Mouse (Mus musculus) liver, adult 2 months (tissue): Measurements from ENCODE around the gene Rasa2. TPM values are rescaled to one million over a fixed set of nuclear protein-coding genes. Genes with fewer than 3 reads are reported as not detected.

ENCODE experiments used
- DNase-seq: peaks from one replicate; pipeline ENCODE4 v3.0.0-alpha.2; 2011; ENCODE audit warnings: low read depth, low spot score; ENCODE audit errors: extremely low read depth
- H3K27ac ChIP-seq: fragments of 200-500 bp; replicated peaks from 2 replicates; pipeline ENCODE4 v1.5.1; 2012; ENCODE audit warnings: low read depth, mild to moderate bottlenecking, control low read depth, inconsistent platforms, low read length; ENCODE audit not compliant: insufficient read depth
- H3K27me3 ChIP-seq: fragments of 200-500 bp; 2 replicates; pipeline ENCODE4 v1.6.1; 2012; ENCODE audit warnings: mild to moderate bottlenecking, moderate library complexity, low read length, inconsistent platforms; ENCODE audit not compliant: control insufficient read depth, insufficient read depth
- H3K36me3 ChIP-seq: fragments of 200-500 bp; 2 replicates; pipeline ENCODE4 v1.6.1; 2012; ENCODE audit warnings: low read length, inconsistent platforms; ENCODE audit not compliant: control insufficient read depth, insufficient read depth
- H3K4me1 ChIP-seq: fragments of 200-500 bp; 2 replicates; pipeline ENCODE4 v1.6.1; 2011; ENCODE audit warnings: low read length; ENCODE audit not compliant: control insufficient read depth, insufficient read depth
- H3K4me3 ChIP-seq: fragments of 200-500 bp; 2 replicates; pipeline ENCODE4 v1.5.1; 2011; ENCODE audit warnings: low read depth, mild to moderate bottlenecking, control low read depth, low read length, moderate library complexity; ENCODE audit not compliant: insufficient read depth
- H3K79me2 ChIP-seq: fragments of 200-500 bp; 2 replicates; pipeline ENCODE4 v1.6.1; 2012; ENCODE audit warnings: inconsistent platforms, mild to moderate bottlenecking, low read length, moderate library complexity; ENCODE audit not compliant: control insufficient read depth, insufficient read depth
- H3K9ac ChIP-seq: fragments of 200-500 bp; 2 replicates; pipeline ENCODE4 v1.6.1; 2012; ENCODE audit warnings: low read depth, mild to moderate bottlenecking, control low read depth, inconsistent platforms, low read length
- CTCF ChIP-seq: fragments of 200-500 bp; IDR thresholded peaks from 2 replicates; pipeline ENCODE4 v1.5.1; 2011; ENCODE audit warnings: low read depth, low read length, control low read depth
- POLR2A ChIP-seq: fragments of 200-500 bp; IDR thresholded peaks from 2 replicates; pipeline ENCODE4 v1.6.1; 2011; ENCODE audit warnings: low read length, control low read depth; ENCODE audit not compliant: insufficient read depth; ENCODE audit errors: extremely low read depth
- WGBS: fragments of 180-500 bp; shearing (Covaris S2); methylation state at CpG from one replicate; pipeline ENCODE4 v1.1.7; 2018; 5-methylcytosine and 5-hydroxymethylcytosine counted together
- polyA plus RNA-seq: library from polyadenylated mRNA; depleted of rRNA; stranded (reverse); fragments of >200 nt; gene quantifications from 2 replicates; pipeline ENCODE4 v1.2.3, GENCODE M21; 2012
- total RNA-seq: library from RNA; depleted of rRNA; stranded (reverse); fragments of >200 nt; gene quantifications from 2 replicates; pipeline ENCODE4 v1.2.3, GENCODE M21; 2014

Rasa2 gene
- total and polyA plus RNA-seq, 2 experiments, result 0.38 to 1.7 TPM

DNA sequence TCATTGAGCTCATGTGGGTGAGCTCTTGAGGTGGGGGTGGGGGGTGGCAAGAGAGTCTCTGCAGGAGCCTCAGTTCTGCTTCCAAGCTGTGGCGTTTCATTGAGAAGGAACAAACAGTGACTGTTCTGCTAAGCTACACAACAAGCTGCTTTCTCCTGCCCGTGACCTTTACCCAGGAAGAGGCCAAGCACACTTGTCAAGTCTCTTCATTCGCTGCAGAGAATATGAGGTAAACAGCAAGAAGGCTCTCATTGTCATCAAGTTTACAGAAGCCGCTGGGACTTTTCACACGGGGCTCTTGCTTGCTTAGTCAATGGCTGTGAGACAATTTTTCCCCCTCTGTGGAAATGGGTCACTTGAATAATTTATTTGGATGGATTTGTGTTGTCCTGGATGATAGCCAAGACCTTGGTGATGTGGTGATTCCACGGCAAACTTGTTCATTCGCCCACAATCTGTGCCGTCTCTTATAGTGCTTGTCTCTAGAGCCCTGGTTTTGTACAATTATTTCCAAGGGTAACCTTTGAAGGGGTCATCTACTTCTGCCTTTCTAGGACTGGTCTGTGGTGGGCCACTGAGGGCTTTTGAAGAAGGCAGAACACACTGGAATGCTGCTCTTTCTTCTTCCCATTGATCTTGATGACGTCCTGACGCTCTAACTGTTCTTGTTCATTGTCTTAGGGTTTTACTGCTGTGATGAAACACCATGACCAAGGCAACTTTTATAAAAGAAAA lies 29.3 kb upstream of the Rasa2 start:
- H3K27ac ChIP-seq, result no peak overlapping the region
- 81% methylated on average over 10 of the region's 10 CpGs for WGBS
- TF ChIP-seq CTCF (no peak), POLR2A (no peak)

DNA sequence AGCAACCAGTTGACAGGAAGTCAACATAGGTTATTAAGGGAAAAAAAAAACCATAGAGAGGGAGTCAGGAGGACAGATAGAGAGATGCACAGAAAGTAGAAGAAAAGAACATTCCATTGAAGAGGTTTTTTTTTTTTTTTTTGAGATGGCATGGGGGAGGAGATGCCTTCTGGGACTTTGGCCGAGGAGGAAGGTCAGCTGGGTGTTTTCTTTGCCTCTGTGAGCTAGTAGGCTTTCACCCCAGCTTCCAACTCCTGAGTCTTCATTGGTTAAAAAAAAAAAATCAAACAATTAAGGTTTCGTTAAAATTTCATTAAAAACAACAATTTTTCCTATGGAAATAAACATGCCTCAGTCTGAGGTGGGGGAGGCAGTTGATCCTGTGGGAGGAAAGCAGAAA lies 28.4 kb upstream of the Rasa2 start:
- H3K27ac ChIP-seq, result no peak overlapping the region
- 70% methylated on average over 2 of the region's 2 CpGs for WGBS
- no peaks in the 10 kb centered on the region for H3K4me1 ChIP-seq

More for the DNA sequence above, 29.3 kb upstream of the Rasa2 start:
- Histone ChIP-seq H3K79me2 (no peaks in the 10 kb centered on the region), H3K9ac (no peak overlapping the region), H3K4me3 (no peak overlapping the region), H3K27me3 (no peaks in the 10 kb centered on the region), H3K36me3 (no peaks in the 10 kb centered on the region), H3K4me1 (no peaks in the 10 kb centered on the region)
- no peak for DNase-seq

GRCm38 (mm10) chr9:96653538-96653937 lies 22.1 kb upstream of the Rasa2 start:
- H3K27ac ChIP-seq, result no peak overlapping the region
- no peaks in the 10 kb centered on the region for H3K4me1 ChIP-seq
- no peak overlapping the region for H3K9ac ChIP-seq
- H3K27me3 ChIP-seq, result no peaks in the 10 kb centered on the region
- no peaks in the 10 kb centered on the region for H3K79me2 ChIP-seq
- no peak overlapping the region for H3K4me3 ChIP-seq
- no peak for DNase-seq
- TF ChIP-seq POLR2A (no peak), CTCF (no peak)
- WGBS, result 48% methylated on average over 4 of the region's 4 CpGs
- H3K36me3 ChIP-seq, result no peaks in the 10 kb centered on the region

More for the DNA sequence above, 28.4 kb upstream of the Rasa2 start:
- TF ChIP-seq POLR2A, result no peak
- no peak for TF ChIP-seq CTCF
- Histone ChIP-seq H3K9ac (no peak overlapping the region), H3K27me3 (no peaks in the 10 kb centered on the region), H3K36me3 (no peaks in the 10 kb centered on the region), H3K4me3 (no peak overlapping the region), H3K79me2 (no peaks in the 10 kb centered on the region)
- no peak for DNase-seq

- peak; percentile 29 for DNase-seq
- 42% methylated on average over 6 of the region's 6 CpGs for WGBS
- Histone ChIP-seq H3K27ac (no peak overlapping the region), H3K79me2 (no peaks in the 10 kb centered on the region), H3K9ac (no peak overlapping the region), H3K4me1 (no peaks in the 10 kb centered on the region), H3K4me3 (no peak overlapping the region), H3K27me3 (no peaks in the 10 kb centered on the region), H3K36me3 (no peaks in the 10 kb centered on the region)
- TF ChIP-seq CTCF (0 out of 2 replicates have a peak, but pooled peaks have one; percentile 28), POLR2A (no peak)
These were observed 21.3 kb upstream of the Rasa2 start for GRCm38 (mm10) chr9:96652763-96653162.

- WGBS, result 84% methylated on average over 7 of the region's 7 CpGs
- Histone ChIP-seq H3K27ac (no peak overlapping the region), H3K36me3 (no peaks in the 10 kb centered on the region), H3K9ac (no peak overlapping the region), H3K79me2 (no peaks in the 10 kb centered on the region), H3K4me1 (no peaks in the 10 kb centered on the region), H3K27me3 (no peaks in the 10 kb centered on the region), H3K4me3 (no peak overlapping the region)
- DNase-seq, result no peak
- no peak for TF ChIP-seq CTCF
- no peak for TF ChIP-seq POLR2A
These were observed 19.4 kb upstream of the Rasa2 start for GRCm38 (mm10) chr9:96650807-96651206.

DNA sequence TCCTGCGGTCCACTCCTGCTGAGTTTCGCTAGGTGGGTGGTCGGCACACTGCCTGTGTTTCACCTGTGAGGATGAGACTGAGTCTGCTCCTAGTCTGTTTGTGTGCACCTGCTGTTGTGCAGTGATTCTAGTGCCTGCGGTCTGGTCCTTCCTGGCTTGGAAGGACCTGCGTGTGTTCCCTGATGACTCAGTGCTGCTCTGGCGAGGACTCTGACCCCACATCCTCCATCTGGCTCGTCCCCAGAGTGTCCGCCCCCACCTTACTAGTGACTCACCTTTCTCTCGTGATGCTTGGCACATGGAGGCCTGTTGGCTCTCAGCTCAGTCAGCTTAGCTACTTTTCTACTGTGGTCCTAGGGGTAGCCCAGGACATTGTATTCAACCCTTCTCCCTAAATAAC lies 18.5 kb upstream of the Rasa2 start:
- H3K9ac ChIP-seq, result no peak overlapping the region
- no peak for DNase-seq
- H3K4me1 ChIP-seq, result no peaks in the 10 kb centered on the region
- TF ChIP-seq POLR2A (no peak), CTCF (no peak)
- H3K27me3 ChIP-seq, result no peaks in the 10 kb centered on the region
- H3K4me3 ChIP-seq, result no peak overlapping the region
- no peaks in the 10 kb centered on the region for H3K79me2 ChIP-seq
- H3K27ac ChIP-seq, result no peak overlapping the region
- 36% methylated on average over 9 of the region's 9 CpGs for WGBS
- no peaks in the 10 kb centered on the region for H3K36me3 ChIP-seq
